Mouse (Mus musculus): ENCODE data around the gene Smyd4. TPM values are rescaled to one million over a fixed set of nuclear protein-coding genes. Genes with fewer than 3 reads are reported as not detected.
"Not testable (repeated sequence)": the region's sequence is repeated elsewhere in the genome, so short reads cannot be mapped to it uniquely, and the experiment has no call there.

Smyd4 gene
- total RNA-seq, 2 experiments from 2014 or later: 2.5 to 4.4 TPM

DNA sequence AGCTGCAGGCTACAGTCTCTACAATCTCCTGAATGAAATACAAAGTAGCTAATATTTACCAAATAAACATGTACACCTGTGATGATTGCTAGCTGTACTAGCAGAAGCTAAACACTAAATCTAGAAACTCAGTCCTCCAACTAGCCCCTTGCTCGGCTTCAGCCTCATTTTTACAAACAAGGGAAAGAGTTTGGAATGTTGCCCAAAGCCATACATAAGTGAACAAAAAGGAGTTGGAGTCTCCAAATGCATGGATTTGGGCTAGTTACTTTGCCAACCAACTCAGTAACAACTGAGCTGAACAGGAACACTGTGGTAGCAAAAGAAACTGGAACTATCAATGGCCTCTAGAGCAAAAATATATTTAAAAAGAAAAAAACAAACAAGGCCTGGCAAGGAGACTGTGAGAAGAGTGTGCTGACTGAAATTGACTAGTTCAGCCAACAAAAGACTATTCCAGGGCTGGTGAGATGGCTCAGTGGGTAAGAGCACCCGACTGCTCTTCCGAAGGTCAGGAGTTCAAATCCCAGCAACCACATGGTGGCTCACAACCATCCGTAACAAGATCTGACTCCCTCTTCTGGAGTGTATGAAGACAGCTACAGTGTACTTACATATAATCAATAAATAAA lies 1.6 kb upstream of the Smyd4 start:
- DNase-seq: no peak

DNA sequence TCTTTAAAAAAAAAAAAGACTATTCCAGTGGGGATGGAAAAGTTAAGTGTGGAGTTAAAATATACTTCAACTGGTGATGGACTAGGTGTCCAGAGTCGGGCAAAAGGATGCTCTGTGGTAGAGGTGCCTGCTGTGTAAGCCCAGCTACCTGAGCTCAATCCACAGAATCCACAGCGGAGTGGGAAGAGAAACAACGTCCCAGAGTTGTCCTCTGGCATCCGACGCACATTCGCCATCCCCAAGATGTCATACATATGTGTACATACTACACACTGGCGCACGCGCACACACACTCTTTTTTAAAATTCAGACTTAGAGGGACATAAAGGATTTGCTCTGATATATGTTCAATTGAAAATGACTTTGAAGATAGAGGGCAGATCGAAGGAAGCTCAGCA lies 1.0 kb upstream of the Smyd4 start:
- DNase-seq: no peak

- no peak for DNase-seq
Measured at GRCm38 (mm10) chr11:75347596-75347995, 637 bp upstream of the Smyd4 start.

- no peak for DNase-seq
Measured at GRCm38 (mm10) chr11:75348890-75349261, 643 bp downstream of the Smyd4 start.

DNA sequence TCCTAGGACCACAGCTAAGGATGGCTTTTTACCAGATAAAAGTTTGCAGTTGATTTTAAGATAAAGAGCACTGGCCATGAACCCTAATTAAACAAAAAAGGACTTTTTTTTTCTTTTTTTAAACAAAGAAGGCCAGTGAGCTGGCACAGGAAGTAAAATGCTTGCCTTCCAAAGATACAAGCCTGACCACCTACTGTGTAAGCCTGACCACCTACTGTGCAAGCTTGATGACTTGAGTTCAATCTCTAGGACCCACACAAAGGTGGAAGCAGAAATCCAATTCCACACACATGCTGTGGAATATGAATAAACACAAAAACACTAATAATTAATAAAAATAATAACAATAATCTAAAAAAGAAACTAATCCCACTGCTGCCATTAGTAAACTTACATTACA lies 3.0 kb downstream of the Smyd4 start:
- DNase-seq: no peak

DNA sequence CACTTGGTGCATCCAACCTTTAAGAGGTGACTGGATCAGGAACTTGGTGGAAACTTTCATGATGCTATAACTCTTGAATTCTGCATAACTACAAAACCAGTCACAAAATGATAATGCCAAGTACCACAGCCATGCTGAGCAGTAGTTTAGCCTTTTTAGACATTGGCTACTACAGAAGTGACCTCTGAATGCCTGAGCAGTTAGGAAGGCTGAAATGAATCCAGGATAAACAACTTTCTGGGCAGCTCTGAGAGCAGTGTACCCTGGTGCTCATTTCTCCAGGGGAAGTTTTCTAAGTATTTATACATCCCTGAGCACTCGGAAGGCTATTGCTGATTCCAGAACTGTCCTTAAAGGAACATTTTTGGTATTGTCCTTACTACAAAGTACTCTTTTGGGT lies 7.2 kb downstream of the Smyd4 start:
- no peak for DNase-seq

GRCm38 (mm10) chr11:75377125-75377524 lies 28.9 kb downstream of the Smyd4 start:
- no peak for DNase-seq

DNA sequence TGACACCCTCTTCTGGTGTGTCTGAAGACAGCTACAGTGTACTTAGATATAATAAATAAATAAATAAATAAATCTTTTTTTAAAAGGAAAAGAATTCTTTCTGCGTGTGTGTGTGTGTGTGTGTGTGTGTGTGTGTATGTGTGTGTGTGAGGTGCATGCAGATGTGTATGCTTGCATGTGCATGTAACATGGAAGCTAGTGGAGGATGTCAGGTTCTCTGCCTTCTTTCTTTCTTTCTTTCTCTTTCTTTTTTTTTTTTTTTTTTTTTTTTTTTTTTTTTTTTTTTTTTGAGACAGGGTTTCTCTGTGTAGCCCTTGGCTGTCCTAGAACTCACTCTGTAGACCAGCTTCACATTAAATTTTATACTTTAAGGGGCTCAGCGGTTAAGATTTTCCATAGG lies 30.6 kb downstream of the Smyd4 start:
- DNase-seq: not testable (repeated sequence)

- DNase-seq: not testable (repeated sequence)
Measured at GRCm38 (mm10) chr11:75383529-75383928, 35.3 kb downstream of the Smyd4 start.

DNA sequence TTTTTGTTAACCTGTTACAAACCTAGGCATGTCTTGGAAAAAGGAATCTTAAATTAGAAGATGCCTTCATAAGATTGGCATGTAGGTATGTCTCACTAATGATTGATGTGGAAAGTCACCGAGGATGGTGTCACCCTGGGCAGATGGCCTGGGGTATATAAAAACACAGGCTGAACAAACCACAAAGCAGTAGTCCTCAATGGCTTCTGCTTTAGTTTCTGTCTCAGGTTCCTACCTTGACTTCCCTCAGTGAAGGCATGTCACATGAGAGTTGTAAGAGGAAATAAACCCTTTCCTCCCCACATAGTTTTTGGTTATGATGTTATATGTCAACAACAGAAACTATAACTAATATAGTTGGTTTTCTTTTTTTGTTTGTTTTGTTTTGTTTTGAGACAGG lies 47.4 kb downstream of the Smyd4 start:
- no peak for DNase-seq

DNA sequence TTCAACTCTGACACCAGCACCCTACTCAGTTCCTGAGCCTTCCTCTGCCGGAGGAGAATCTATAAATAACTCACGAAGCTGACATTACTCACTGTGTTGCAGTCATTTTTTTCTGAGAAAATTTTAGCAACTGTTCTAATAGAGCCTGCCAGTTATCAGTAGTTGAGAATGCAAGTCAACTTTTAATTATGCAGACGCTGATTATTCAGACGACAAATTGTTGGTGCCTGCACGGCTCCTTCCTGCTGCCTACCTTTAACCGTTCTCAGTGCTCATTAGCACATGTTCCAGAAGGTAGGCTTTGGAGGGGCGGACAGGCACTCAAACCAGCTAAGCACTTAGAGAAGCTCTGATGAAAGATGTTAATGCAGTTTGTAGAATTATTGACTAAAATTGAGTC lies 49.2 kb downstream of the Smyd4 start:
- DNase-seq: no peak

GRCm38 (mm10) chr11:75399411-75399841 lies 51.2 kb downstream of the Smyd4 start:
- DNase-seq: no peak

DNA sequence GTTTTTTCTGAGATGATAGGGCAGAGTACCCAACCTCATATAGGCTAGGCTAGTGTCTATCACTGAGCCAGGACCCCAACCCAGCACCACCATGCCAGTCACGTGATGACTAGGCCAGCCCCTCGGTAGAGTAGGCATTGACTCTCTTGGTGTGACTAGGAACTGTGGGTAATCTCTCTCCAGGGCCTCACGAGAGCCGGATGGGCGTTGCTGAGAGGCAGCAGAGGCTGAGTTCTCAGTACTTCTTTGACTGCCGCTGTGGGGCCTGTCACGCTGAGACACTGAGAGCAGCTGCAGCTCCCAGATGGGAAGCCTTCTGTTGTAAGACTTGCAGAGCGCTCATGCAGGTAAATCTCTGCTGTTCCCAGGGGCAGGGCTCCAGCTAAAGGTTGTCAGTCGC lies 51.9 kb downstream of the Smyd4 start:
- no peak for DNase-seq

GRCm38 (mm10) chr11:75402271-75402690 lies 54.0 kb downstream of the Smyd4 start:
- DNase-seq: peak; percentile 28

DNA sequence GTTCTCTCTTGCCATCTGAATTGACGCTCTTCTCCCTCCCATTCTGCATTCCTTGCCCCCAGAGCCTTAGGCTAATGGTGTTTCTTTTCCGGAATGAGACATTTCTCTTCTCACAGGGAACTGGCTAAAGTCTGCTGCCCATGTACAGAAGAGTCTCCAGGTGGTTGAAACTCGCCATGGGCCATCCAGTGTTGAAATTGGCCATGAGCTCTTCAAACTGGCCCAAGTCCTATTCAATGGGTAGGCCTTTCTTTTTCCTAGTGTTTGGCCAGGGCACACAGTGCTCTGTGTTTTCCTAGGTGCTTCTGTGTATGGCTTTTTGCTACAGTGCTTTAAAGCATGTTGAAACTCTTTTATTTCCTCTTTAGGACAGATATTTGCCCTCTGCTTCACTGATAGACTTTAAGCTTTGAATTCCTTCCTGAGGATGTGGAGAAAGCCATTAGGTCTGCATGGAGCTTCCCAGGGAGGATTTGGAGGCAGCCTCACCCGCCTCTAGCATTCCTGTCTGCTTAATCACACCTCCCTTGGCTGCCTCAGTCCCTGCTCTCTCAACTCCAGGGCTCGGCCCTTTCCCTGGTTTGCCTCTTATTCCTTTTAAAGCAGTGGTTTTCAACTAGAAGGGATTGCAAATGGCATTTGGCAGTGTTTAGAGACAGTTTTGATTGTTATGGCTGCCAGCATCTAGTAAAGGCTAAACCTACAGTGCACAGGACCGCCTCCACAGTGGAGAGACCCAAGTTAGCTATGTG lies 55.2 kb downstream of the Smyd4 start:
- peak; percentile 66 for DNase-seq

GRCm38 (mm10) chr11:75404801-75405200 lies 56.6 kb downstream of the Smyd4 start:
- DNase-seq: no peak

DNA sequence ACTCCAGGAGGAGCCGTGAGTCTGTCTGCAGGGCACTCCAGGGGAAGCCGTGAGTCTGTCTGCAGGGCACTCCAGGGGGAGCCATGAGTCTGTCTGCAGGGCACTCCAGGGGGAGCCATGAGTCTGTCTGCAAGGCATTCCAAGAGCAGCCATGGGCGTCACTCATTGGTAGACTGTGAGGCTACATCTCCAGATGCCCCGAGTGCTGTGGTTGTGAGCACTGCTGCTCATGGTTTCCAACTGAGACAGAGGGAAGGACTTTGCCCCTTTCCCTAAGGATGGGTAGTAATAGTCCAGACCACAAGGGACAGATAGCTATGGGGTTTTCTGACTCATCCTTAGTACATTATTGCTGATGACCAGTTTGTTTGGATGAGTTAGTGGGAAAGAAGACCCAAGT lies 57.9 kb downstream of the Smyd4 start:
- no peak for DNase-seq

DNA sequence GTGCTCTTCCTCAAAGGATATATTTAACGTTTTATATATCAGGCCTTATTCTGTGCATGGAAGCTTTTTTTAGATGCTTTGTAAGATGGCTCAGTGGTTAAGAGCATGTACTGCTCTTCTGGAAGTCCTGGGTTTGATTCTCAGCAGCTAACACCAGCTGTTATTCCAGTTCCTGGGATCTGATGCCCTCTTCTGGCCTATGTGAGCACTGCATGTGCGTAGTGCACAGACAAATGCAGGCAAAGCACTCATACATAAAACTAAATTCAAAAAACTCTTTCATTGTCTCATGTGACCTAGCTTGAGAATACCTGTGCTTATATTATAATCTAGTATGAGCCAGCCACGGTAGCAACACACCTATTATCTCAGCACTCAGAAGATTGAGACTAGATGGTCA lies 58.6 kb downstream of the Smyd4 start:
- no peak for DNase-seq

DNA sequence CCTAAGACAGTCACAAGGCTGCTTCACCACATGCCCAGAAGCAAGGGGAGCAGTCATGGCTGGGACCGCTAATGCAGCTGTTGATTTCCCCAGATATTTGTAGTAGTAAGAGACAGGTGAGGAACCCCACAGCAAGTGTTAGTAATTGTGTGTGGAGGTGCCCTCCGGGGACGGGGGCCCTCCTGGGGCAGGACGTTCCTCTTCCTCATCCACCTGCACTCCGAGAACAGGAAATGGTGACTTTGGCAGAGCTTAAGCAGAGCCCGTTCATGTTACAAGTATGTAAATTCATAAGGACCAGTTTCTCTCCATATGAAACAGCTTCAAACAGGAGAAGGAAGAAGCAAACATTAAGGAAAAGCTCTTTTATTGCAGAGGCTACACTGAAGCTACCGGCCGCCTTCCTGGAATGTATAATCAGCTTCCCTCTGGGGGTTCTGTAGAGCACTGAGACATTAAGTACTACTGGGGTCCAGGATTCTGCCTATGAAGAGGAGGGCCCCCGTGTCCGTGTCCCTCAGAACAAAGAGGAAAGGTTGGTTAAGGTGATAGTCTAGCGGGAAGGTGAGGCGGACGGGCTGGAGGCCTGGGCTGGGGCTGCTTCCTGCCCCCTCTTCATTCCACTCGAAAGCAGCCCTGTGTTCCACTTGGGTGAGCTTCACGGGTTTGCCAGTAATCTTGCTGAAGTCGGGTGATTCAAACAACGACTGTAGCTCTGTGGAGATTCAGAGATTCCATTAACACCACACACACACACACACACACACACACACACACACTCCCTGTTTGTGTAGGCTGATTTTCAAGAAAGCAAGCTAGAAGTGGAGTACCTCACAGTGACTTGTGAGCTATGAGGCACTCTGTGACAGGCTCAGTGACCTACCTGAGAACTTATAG lies 61.7 kb downstream of the Smyd4 start:
- DNase-seq: no peak

DNA sequence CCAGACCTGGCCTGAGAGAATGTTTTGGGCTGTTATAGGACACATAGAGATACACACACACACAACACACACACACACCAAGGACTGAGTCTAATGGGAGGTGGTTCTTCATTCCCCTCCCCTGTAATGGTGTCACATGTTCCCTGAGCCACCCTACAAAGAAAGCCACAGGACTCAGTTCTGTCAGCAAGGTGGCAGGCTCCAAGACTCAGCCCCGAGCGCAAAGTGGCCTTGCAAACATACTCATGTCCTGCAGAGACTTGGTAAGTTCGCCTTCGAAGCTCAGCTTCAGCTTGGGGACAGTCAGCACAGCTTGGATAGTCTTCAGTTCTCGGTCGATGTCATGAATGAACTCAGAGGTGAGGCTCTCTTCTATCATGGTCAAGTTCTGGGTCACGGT lies 62.4 kb downstream of the Smyd4 start:
- DNase-seq: no peak

- peak; percentile 26 for DNase-seq
Measured at GRCm38 (mm10) chr11:75415096-75415495, 66.9 kb downstream of the Smyd4 start.

DNA sequence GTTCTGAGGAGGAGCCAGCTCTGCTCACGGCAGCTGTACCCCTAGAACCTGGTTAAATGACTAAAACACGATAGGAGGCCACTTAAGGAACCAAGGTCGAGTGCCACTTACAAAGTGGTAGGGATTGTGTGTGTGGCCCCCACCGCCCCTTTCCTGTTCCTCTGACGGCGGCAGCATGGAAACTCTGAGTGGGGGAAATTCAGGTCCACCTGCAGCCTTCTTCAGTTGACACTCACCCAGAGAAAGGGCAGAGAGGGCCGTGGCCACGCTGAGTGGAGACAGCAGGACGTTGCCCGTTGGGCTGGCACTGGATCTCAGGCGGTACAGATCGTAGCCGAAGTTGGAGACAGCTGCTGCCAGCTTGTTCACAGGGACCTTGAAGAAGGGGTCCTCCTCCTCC lies 67.8 kb downstream of the Smyd4 start:
- DNase-seq: no peak

- no peak for DNase-seq
Measured at GRCm38 (mm10) chr11:75420037-75420436, 71.8 kb downstream of the Smyd4 start.
